Mouse (Mus musculus) kidney, adult 9 months (tissue): Measurements from ENCODE around the gene Rasl11a.

ENCODE experiments used
- DNase-seq: peaks from one replicate; pipeline ENCODE4 v3.0.0; 2022

The Rasl11a gene

GRCm38 (mm10) chr5:146844945-146845365 is at the start of gene Rasl11a:
TSS of gene Rasl11a (plus strand) at chr5:146845071.
- peak; percentile 76 for DNase-seq

GRCm38 (mm10) chr5:146795728-146796127 is 49.1 kb upstream of the Rasl11a start:
- no peak for DNase-seq

- DNase-seq: no peak
These were observed 46.8 kb upstream of the Rasl11a start for GRCm38 (mm10) chr5:146798031-146798430.

- DNase-seq: no peak
These were observed 38.9 kb upstream of the Rasl11a start for GRCm38 (mm10) chr5:146806004-146806430.

- DNase-seq: no peak
These were observed 34.9 kb upstream of the Rasl11a start for GRCm38 (mm10) chr5:146809951-146810350.

- DNase-seq: no peak
These were observed 32.0 kb upstream of the Rasl11a start for GRCm38 (mm10) chr5:146812866-146813265.

- no peak for DNase-seq
These were observed 31.4 kb upstream of the Rasl11a start for GRCm38 (mm10) chr5:146813421-146813820.

- no peak for DNase-seq
These were observed 29.5 kb upstream of the Rasl11a start for GRCm38 (mm10) chr5:146815394-146815793.

GRCm38 (mm10) chr5:146817583-146817982 is 27.3 kb upstream of the Rasl11a start:
- DNase-seq: no peak

- no peak for DNase-seq
These were observed 25.8 kb upstream of the Rasl11a start for GRCm38 (mm10) chr5:146818906-146819623.

GRCm38 (mm10) chr5:146823005-146823404 is 21.9 kb upstream of the Rasl11a start:
- no peak for DNase-seq

GRCm38 (mm10) chr5:146829528-146829927 is 15.3 kb upstream of the Rasl11a start:
- DNase-seq: no peak

GRCm38 (mm10) chr5:146832435-146832768 is 12.5 kb upstream of the Rasl11a start:
- DNase-seq: no peak

GRCm38 (mm10) chr5:146832769-146833448 is 12.0 kb upstream of the Rasl11a start, which contains the start of gene Rpl21:
TSS of gene Rpl21 (plus strand) at chr5:146832890.
- peak; percentile 96 for DNase-seq

- no peak for DNase-seq
These were observed 11.1 kb upstream of the Rasl11a start for GRCm38 (mm10) chr5:146833673-146834201.

- no peak for DNase-seq
These were observed 9.9 kb upstream of the Rasl11a start for GRCm38 (mm10) chr5:146834959-146835358.

GRCm38 (mm10) chr5:146837967-146838720 is 6.7 kb upstream of the Rasl11a start:
- no peak for DNase-seq

- DNase-seq: no peak
These were observed 5.8 kb upstream of the Rasl11a start for GRCm38 (mm10) chr5:146838836-146839648.

- no peak for DNase-seq
These were observed 5.1 kb upstream of the Rasl11a start for GRCm38 (mm10) chr5:146839760-146840159.

- DNase-seq: no peak
These were observed 4.4 kb upstream of the Rasl11a start for GRCm38 (mm10) chr5:146840422-146840821.

- no peak for DNase-seq
These were observed 3.6 kb upstream of the Rasl11a start for GRCm38 (mm10) chr5:146841301-146841700.

GRCm38 (mm10) chr5:146841996-146842395 is 2.9 kb upstream of the Rasl11a start:
- DNase-seq: no peak
